Mouse (Mus musculus) bone marrow, adult 2 months (tissue): ENCODE results near the gene Zfp809.

Source experiments
- CTCF ChIP-seq: fragments of 200-500 bp; IDR thresholded peaks from 2 replicates; pipeline ENCODE4 v1.5.1; 2011; ENCODE audit warnings: low read length, control low read depth; ENCODE audit not compliant: control insufficient read depth, insufficient read depth
- POLR2A ChIP-seq: fragments of 200-500 bp; IDR thresholded peaks from 2 replicates; pipeline ENCODE4 v1.6.1; 2011; ENCODE audit warnings: low read depth, mild to moderate bottlenecking, control low read depth, low read length, borderline replicate concordance; ENCODE audit not compliant: control insufficient read depth

DNA sequence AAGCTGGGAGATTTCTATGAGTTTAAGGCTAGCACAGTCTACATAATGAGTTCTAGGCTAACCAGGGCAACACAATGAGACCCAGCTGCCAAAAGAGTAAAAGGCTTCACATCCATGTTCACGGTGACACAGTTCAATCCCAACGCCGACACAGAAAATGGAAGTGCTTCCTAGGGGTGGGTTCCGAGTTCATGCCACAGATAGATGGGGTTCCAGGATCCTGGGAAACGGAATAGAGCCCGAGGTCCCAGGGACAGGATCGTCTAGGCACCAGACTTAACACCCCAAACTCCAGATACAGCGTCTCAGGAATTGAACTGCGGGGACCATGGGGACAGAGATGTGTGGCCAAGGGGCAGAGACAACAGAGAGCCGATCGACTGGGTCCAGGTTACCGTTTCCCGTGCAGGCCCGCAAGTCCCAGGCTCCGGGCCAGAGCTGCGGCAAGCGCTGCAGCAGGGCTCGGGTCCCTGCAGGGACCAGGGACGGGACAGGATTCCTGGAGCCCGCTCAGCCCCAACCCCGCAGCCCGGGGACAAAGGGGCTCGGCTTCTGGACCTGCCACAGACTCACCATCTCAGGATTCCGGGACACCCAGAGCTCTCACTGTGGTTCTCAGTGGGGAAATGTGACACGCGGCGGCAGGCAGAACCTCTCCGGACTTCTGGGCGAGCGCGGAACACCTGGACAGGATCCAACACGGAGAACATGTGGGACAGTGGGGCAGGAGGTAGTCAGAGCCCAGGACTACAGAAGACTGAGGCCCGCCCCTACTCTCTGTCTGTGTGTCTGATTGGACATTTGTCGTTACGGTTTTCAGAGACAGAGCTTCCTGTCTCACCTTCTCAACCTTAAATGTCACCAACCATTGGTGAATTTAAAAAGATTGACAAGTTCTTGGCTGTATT is 33.9 kb downstream of the Zfp809 start, which contains the start of gene Zfp599:
- TF ChIP-seq POLR2A (no peak), CTCF (no peak)
